Mouse (Mus musculus) erythroid progenitor cell, adult 5-6 weeks (primary cell): ENCODE results near the gene Cemip. TPM values are rescaled to one million over a fixed set of nuclear protein-coding genes. Genes with fewer than 3 reads are reported as not detected.

Experiments
- total RNA-seq, 2 experiments: library from RNA; stranded (forward) in 1 of 2; stranded (reverse) in 1 of 2; fragments of 150-400 nt in 1 of 2; fragments of 186-747, 209-891 nt in 1 of 2; gene quantifications; 2 replicates each; pipeline versions ENCODE4 v1.2.3 to v1.2.4; 2015 to 2017; ENCODE audit warnings: low replicate concordance in 2 of 2

Cemip gene
- total RNA-seq, 2 experiments from 2014 or later, result not detected

Other genes starting within 250 kb of the Cemip start
- gene Tlnrd1, start 202.2 kb downstream of the Cemip start, total RNA-seq (2015; ENCODE audit: low replicate concordance), result 28.8 and 36.9 TPM in 2 replicates
- 19.2 and 25.7 TPM in 2 replicates for gene Tlnrd1, start 202.2 kb downstream of the Cemip start, total RNA-seq (2017; ENCODE audit: low replicate concordance)
- gene Mesd, start 202.0 kb downstream of the Cemip start, total RNA-seq (2015; ENCODE audit: low replicate concordance), result 25.2 and 30.6 TPM in 2 replicates
- gene Mesd, start 202.0 kb downstream of the Cemip start, total RNA-seq (2017; ENCODE audit: low replicate concordance), result 33.7 and 38.1 TPM in 2 replicates
- gene Abhd17c, start 65.4 kb upstream of the Cemip start, total RNA-seq (2015; ENCODE audit: low replicate concordance), result 10.1 and 13.7 TPM in 2 replicates
- gene Abhd17c, start 65.4 kb upstream of the Cemip start, total RNA-seq (2017; ENCODE audit: low replicate concordance), result 2.3 and 4.3 TPM in 2 replicates